Mouse (Mus musculus) embryonic fibroblast, embryonic 13.5 days (primary cell): ENCODE results near the gene Ier3.

ENCODE experiments used
- CTCF ChIP-seq: IDR thresholded peaks from 2 replicates; pipeline ENCODE4 v1.5.1; 2011; ENCODE audit warnings: mild to moderate bottlenecking, control low read depth, low read length, moderate library complexity, borderline replicate concordance; ENCODE audit not compliant: insufficient read depth
- POLR2A ChIP-seq: IDR thresholded peaks from 2 replicates; pipeline ENCODE4 v1.6.1; 2011; ENCODE audit warnings: low read depth, mild to moderate bottlenecking, control low read depth, low read length, moderate library complexity

GRCm38 (mm10) chr17:35813653-35814052 lies 7.8 kb upstream of the Ier3 start:
- no peak for TF ChIP-seq CTCF
- TF ChIP-seq POLR2A, result no peak; the same call in 1 of the 2 replicates
